Mouse (Mus musculus) ZHBTc4 (cell line): ENCODE data around the gene Tsnaxip1.
A peak's percentile ranks its signal among the peaks of the same experiment; 100 is the strongest.
"Not testable (repeated sequence)": the region's sequence is repeated elsewhere in the genome, so short reads cannot be mapped to it uniquely, and the experiment has no call there.

Experiments used
- DNase-seq: peaks from one replicate; pipeline ENCODE4 v3.0.0-alpha.2; 2011; ENCODE audit warnings: low read depth, low spot score

Gene Tsnaxip1

GRCm38 (mm10) chr8:105813241-105813640 is 14.3 kb upstream of the Tsnaxip1 start:
- no peak for DNase-seq

- no peak for DNase-seq
Measured at GRCm38 (mm10) chr8:105819659-105820058, 7.9 kb upstream of the Tsnaxip1 start.

GRCm38 (mm10) chr8:105820925-105821324 is 6.6 kb upstream of the Tsnaxip1 start:
- no peak for DNase-seq

- DNase-seq: no peak
Measured at GRCm38 (mm10) chr8:105825506-105825905, 2.0 kb upstream of the Tsnaxip1 start.

- no peak for DNase-seq
Measured at GRCm38 (mm10) chr8:105826379-105826778, 1.2 kb upstream of the Tsnaxip1 start.

GRCm38 (mm10) chr8:105833740-105834139 is 6.2 kb downstream of the Tsnaxip1 start:
- not testable (repeated sequence) for DNase-seq

GRCm38 (mm10) chr8:105835318-105835717 is 7.8 kb downstream of the Tsnaxip1 start:
- peak; percentile 86 for DNase-seq

- DNase-seq: no peak
Measured at GRCm38 (mm10) chr8:105836991-105837390, 9.5 kb downstream of the Tsnaxip1 start.

GRCm38 (mm10) chr8:105839209-105839608 is 11.7 kb downstream of the Tsnaxip1 start:
- no peak for DNase-seq

GRCm38 (mm10) chr8:105846678-105847077 is 19.1 kb downstream of the Tsnaxip1 start:
- DNase-seq: no peak

GRCm38 (mm10) chr8:105850014-105850413 is 22.5 kb downstream of the Tsnaxip1 start:
- DNase-seq: no peak

GRCm38 (mm10) chr8:105850611-105851010 is 23.1 kb downstream of the Tsnaxip1 start:
- peak; percentile 68 for DNase-seq

- peak; percentile 97 for DNase-seq
Measured at GRCm38 (mm10) chr8:105851651-105852143, 24.2 kb downstream of the Tsnaxip1 start.

GRCm38 (mm10) chr8:105852146-105852729 is 24.7 kb downstream of the Tsnaxip1 start:
- DNase-seq: no peak

- no peak for DNase-seq
Measured at GRCm38 (mm10) chr8:105853178-105853577, 25.6 kb downstream of the Tsnaxip1 start, which contains the start of gene Cenpt. Gene Cenpt, minus strand, starts transcription at chr8:105853278.

- DNase-seq: no peak
Measured at GRCm38 (mm10) chr8:105854303-105854702, 26.8 kb downstream of the Tsnaxip1 start.

- peak; percentile 95 for DNase-seq
Measured at GRCm38 (mm10) chr8:105854715-105855216, 27.2 kb downstream of the Tsnaxip1 start, which contains the start of gene Thap11. Gene Thap11, plus strand, starts transcription at chr8:105855132.

GRCm38 (mm10) chr8:105855248-105856167 is 28.0 kb downstream of the Tsnaxip1 start:
- DNase-seq: peak; percentile 44

GRCm38 (mm10) chr8:105856168-105856835 is 28.8 kb downstream of the Tsnaxip1 start:
- DNase-seq: no peak

GRCm38 (mm10) chr8:105858495-105858894 is 31.0 kb downstream of the Tsnaxip1 start:
- DNase-seq: no peak

GRCm38 (mm10) chr8:105859314-105859713 is 31.8 kb downstream of the Tsnaxip1 start:
- DNase-seq: no peak
